Mouse (Mus musculus) neural tube, embryonic 12.5 days (tissue): Measurements from ENCODE around the gene Bphl. TPM values are rescaled to one million over a fixed set of nuclear protein-coding genes. Genes with fewer than 3 reads are reported as not detected.

Experiments
- ATAC-seq: fragments of 200-750 bp; cut with Nextera tagmentation; 2 replicates; pipeline ENCODE4 v1.8.0; 2017; ENCODE audit warnings: low read depth, mild to moderate bottlenecking, moderate TSS enrichment, moderate library complexity; ENCODE audit not compliant: low FRiP score
- H3K27ac ChIP-seq: fragments of 300-500 bp; sonication (generic); 2 replicates; pipeline ENCODE4 v1.5.1; 2016
- H3K27me3 ChIP-seq: fragments of 300-500 bp; sonication (generic); replicated peaks from 2 replicates; pipeline ENCODE4 v1.6.1; 2016; ENCODE audit warnings: mild to moderate bottlenecking
- H3K36me3 ChIP-seq: fragments of 300-500 bp; sonication (generic); 2 replicates; pipeline ENCODE4 v1.6.1; 2016; ENCODE audit warnings: mild to moderate bottlenecking
- H3K4me1 ChIP-seq: fragments of 300-500 bp; sonication (generic); 2 replicates; pipeline ENCODE4 v1.6.1; 2016
- H3K4me2 ChIP-seq: fragments of 300-500 bp; sonication (generic); replicated peaks from 2 replicates; pipeline ENCODE4 v1.6.1; 2016; ENCODE audit warnings: mild to moderate bottlenecking
- H3K4me3 ChIP-seq: fragments of 300-500 bp; sonication (generic); 2 replicates; pipeline ENCODE4 v1.5.1; 2016
- H3K9ac ChIP-seq: fragments of 300-500 bp; sonication (generic); 2 replicates; pipeline ENCODE4 v1.6.1; 2016; ENCODE audit warnings: mild to moderate bottlenecking
- H3K9me3 ChIP-seq: fragments of 300-500 bp; sonication (generic); 2 replicates; pipeline ENCODE4 v1.6.1; 2016; ENCODE audit warnings: mild to moderate bottlenecking
- WGBS: fragments of 180-500 bp; shearing (Covaris S2); methylation state at CpG from one replicate; pipeline ENCODE4 v1.1.7; 2016; 5-methylcytosine and 5-hydroxymethylcytosine counted together
- polyA plus RNA-seq: library from polyadenylated mRNA; unstranded; fragments of >200 nt; fragmentation: Nextera tagmentation; extraction: Ambion mirVana; gene quantifications from 2 replicates; pipeline ENCODE4 v1.2.1, GENCODE M21; 2016

Gene Bphl
- polyA plus RNA-seq, 1 experiment from 2014 or later, result 34.3 TPM

DNA sequence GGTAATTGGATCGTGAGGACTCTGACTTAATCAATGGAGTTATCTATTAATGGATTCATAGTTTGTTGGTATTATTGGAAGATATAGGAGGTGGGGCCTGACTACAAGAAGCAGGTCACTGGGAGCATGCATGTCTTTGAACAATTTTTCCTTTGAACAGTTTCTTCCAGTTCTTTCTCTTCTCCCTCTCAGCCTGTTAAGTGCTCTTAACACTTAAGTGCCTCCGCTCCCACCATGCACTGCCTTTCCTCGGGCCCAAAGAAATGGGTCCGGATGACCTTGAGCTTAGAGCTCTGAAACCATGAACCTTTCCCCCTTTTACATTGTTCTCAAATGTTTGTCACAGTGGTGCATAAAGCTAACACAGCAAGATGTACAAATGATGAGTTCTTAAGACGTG is 671 bp upstream of the Bphl start:
- Histone ChIP-seq H3K4me2 (no peak overlapping the region), H3K4me1 (peaks cover 6% of the 10 kb centered on the region), H3K36me3 (peaks cover 9% of the 10 kb centered on the region), H3K4me3 (no peak overlapping the region), H3K9ac (no peak overlapping the region), H3K27me3 (no peaks in the 10 kb centered on the region), H3K9me3 (no peaks in the 10 kb centered on the region; the same call in 1 of the 2 replicates), H3K27ac (no peak overlapping the region)
- 87% methylated on average over 5 of the region's 5 CpGs for WGBS
- ATAC-seq, result 0 out of 2 replicates have a peak, but pooled peaks have one; percentile 3

DNA sequence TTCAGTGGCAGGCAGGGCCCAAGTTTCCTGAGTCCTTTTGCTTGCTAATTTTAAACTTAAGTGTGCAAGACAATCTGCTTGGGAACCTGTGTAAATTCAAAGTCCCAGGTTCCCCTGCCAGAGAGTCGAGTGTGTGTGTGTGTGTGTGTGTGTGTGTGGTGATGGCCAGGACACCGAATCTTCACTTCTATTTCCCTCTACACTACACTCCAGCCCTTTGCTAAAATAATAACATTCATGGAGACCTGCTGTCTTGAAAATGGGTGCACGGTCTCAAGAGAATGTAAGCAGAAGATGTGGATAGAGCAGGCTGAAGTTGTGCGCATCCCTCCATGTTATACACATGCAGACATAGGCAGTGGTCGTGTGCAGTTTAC is 647 bp downstream of the Bphl start:
- ATAC-seq, result peak; percentile 21; the same call in 1 of the 2 replicates
- Histone ChIP-seq H3K36me3 (peaks cover 3% of the 10 kb centered on the region), H3K4me3 (peak overlapping the region; percentile 68), H3K4me1 (peaks cover 6% of the 10 kb centered on the region), H3K4me2 (peak overlapping the region; percentile 76), H3K9me3 (no peaks in the 10 kb centered on the region; the same call in 1 of the 2 replicates), H3K27me3 (no peaks in the 10 kb centered on the region), H3K9ac (peak overlapping the region; percentile 88), H3K27ac (peak overlapping the region; percentile 70; the same call in 1 of the 2 replicates)
- 47% methylated on average over 5 of the region's 5 CpGs for WGBS

DNA sequence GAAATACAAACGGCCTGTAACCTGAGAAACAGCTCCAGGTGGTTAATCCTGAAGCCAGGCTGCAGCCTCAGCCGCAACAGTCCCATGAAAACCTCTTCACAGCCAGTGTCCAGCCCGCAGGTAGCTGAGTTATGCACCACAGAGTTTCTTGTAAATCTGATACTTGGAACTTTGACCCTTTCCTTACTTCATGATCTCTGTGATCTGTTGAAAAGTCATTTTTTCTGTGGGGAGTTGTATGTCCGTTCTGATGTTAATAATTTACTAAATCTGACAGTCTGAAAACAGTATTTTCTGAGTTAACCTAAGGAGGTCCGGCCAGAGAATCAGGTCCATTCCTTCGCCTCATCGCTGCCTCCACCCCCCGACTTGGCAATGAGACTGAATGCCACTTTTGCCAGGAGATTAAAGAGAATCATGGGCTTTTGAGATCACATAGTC is 1.5 kb downstream of the Bphl start:
- Histone ChIP-seq H3K27ac (no peak overlapping the region), H3K27me3 (no peaks in the 10 kb centered on the region), H3K9ac (no peak overlapping the region), H3K4me3 (no peak overlapping the region), H3K9me3 (no peaks in the 10 kb centered on the region; the same call in 1 of the 2 replicates), H3K36me3 (peaks cover 3% of the 10 kb centered on the region; the same call in 1 of the 2 replicates), H3K4me2 (peak overlapping the region; percentile 76), H3K4me1 (peaks cover 6% of the 10 kb centered on the region)
- ATAC-seq, result no peak
- 48% methylated on average over 8 of the region's 8 CpGs for WGBS

DNA sequence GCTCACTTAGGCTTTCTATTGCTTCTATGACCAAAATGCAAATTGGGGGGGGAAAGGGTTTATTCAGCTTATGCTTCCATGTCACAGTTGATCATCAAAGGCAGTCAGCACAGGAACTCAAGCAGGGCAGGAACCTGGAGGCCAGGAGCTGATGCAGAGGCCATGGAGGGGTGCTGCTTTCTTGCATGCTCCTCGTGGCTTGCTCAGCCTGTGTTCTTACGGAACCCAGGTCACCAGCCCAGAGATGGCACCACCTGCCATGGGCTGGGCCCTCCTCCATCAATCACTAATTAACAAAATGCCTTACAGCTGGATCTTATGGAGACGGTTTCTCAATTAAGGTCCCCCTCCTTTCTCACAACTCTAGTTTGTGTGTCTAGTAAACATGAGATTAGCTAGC is 2.7 kb downstream of the Bphl start:
- no peak for ATAC-seq
- H3K9ac ChIP-seq, result no peak overlapping the region
- no peak overlapping the region for H3K27ac ChIP-seq
- no peaks in the 10 kb centered on the region for H3K27me3 ChIP-seq
- H3K36me3 ChIP-seq, result peaks cover 3% of the 10 kb centered on the region; the same call in 1 of the 2 replicates
- H3K4me1 ChIP-seq, result peaks cover 6% of the 10 kb centered on the region
- H3K9me3 ChIP-seq, result no peaks in the 10 kb centered on the region; the same call in 1 of the 2 replicates
- no peak overlapping the region for H3K4me2 ChIP-seq
- H3K4me3 ChIP-seq, result no peak overlapping the region
- 98% methylated on average over 3 of the region's 3 CpGs for WGBS

DNA sequence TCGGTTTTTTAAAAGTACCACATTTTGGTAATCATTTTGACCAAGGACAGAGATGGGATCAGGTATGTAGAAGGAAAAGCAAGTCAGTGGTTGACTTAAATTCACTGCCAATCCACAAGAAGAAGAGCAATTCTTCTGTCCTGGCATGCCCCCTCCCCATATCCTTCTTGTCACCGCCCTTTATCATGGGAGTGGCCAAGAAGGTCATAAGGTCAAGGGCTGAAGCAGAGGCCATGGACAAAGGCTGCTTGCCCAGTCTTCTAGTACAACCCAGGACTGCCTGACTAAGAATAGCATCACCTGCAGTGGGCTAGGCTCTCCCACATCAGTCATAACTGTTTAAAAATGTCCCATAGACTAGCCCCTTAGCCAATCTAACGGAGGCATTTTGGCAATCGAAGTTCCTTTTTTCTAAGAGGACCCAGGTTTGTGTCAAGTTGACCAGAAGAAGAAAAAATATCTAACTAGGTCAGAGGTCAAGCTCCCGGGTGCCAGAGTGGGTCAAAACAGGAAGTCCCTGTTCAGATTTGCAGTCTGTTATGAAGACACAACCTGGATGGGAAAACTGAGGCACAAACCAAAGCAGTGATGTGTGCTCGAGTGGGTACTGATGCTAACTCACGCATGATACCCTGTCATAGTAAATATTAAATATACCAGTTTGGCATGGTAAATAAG is 6.5 kb downstream of the Bphl start:
- ATAC-seq, result no peak

DNA sequence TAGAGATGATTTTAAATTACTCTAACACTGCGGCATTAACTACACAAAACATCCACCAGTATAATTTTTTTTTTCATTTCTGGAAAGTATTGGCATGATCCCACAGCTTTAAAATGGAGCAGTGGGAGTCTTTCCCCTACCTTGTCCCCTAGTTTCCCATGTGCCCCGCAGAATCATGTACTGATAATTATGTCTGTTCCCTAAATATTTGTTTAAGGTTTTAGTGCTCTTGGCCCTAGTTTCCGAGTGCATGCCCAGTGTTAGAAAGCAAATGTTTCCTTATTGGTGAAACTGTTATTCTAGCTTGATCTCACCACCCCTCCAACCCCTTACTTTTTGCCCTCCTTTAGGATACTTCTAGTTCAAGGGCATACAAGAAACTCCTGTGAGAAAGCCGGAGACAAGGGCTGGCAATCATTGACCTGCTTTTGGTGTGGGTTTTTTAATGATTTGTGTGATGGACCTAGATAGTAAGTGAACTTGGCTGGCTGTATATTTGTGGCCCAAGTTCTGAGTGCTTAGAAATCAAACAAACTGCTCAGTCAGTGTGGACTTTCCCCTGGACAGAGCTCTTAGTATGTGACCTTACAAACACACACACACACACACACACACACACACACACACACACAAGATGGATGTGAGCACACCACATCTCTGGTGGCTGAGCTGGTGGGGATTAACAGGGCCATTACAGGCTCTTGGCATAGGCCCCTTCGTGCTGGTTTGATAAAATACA is 8.3 kb downstream of the Bphl start:
- no peak overlapping the region for H3K4me3 ChIP-seq
- H3K27ac ChIP-seq, result no peak overlapping the region
- no peak overlapping the region for H3K4me2 ChIP-seq
- 68% methylated on average over 5 of the region's 5 CpGs for WGBS
- H3K4me1 ChIP-seq, result no peaks in the 10 kb centered on the region
- H3K9ac ChIP-seq, result no peak overlapping the region
- H3K36me3 ChIP-seq, result peaks cover 6% of the 10 kb centered on the region
- H3K9me3 ChIP-seq, result no peaks in the 10 kb centered on the region
- peak; percentile 55 for ATAC-seq
- H3K27me3 ChIP-seq, result no peaks in the 10 kb centered on the region

More for the DNA sequence above, 6.5 kb downstream of the Bphl start:
- WGBS, result 82% methylated on average over 7 of the region's 7 CpGs
- H3K9ac ChIP-seq, result no peak overlapping the region
- peaks cover 9% of the 10 kb centered on the region for H3K36me3 ChIP-seq
- H3K27ac ChIP-seq, result no peak overlapping the region
- H3K9me3 ChIP-seq, result no peaks in the 10 kb centered on the region; the same call in 1 of the 2 replicates
- no peak overlapping the region for H3K4me3 ChIP-seq
- H3K27me3 ChIP-seq, result no peaks in the 10 kb centered on the region
- H3K4me2 ChIP-seq, result no peak overlapping the region
- no peaks in the 10 kb centered on the region for H3K4me1 ChIP-seq

DNA sequence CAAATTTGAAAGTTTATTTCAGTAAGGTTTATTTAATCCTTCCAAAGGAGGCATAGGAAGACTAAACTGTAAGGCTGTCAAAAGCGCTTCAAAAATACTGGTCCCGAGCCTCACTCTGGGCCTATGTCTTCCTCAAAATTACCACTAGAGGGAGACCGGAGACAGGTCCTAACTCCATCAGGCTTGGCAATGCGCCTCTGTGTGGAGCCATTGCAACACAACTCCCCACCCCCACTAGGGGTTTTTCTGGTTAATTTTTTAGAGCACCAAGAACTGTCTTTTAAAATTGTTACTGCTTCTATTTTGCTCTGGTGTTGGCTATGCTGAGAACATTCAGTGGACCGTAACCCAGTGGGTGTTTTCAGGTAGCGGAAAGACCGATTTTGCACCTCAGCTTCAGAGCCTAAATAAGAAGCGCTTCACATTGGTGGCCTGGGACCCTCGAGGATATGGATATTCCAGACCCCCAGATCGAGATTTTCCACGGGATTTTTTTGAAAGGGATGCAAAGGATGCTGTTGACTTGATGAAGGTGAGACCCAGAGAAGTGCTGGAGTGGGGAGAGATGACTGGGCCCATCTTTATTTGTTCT is 9.1 kb downstream of the Bphl start:
- Histone ChIP-seq H3K9me3 (no peaks in the 10 kb centered on the region), H3K9ac (no peak overlapping the region), H3K36me3 (peaks cover 6% of the 10 kb centered on the region), H3K27me3 (no peaks in the 10 kb centered on the region), H3K4me1 (no peaks in the 10 kb centered on the region), H3K4me2 (no peak overlapping the region), H3K4me3 (no peak overlapping the region), H3K27ac (no peak overlapping the region)
- ATAC-seq, result peak; percentile 95
- 43% methylated on average over 11 of the region's 11 CpGs for WGBS

DNA sequence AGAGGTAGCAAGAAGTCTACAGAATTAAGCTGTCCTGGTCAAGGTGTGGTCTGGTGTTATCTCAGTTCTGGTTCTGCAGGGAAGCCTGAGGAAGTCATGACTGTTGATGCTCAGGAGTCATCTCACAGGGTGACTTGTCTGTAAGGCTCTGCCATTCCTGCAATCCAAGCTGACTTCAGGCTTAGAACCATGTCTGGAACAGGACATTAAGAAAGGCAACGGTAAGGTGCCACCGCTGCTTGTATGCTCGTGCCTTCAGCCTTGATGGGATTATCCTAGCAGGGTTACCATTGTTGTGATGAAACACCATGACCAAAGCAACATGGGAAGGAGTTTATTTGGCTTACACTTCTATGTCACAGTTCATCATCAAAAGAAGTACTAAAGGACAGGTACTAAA is 10.1 kb downstream of the Bphl start:
- Histone ChIP-seq H3K4me2 (no peak overlapping the region), H3K9me3 (no peaks in the 10 kb centered on the region), H3K4me3 (no peak overlapping the region), H3K9ac (no peak overlapping the region), H3K27me3 (no peaks in the 10 kb centered on the region), H3K36me3 (peaks cover 6% of the 10 kb centered on the region), H3K27ac (no peak overlapping the region), H3K4me1 (no peaks in the 10 kb centered on the region)
- WGBS, result 94% methylated on average over 3 of the region's 3 CpGs
- no peak for ATAC-seq

DNA sequence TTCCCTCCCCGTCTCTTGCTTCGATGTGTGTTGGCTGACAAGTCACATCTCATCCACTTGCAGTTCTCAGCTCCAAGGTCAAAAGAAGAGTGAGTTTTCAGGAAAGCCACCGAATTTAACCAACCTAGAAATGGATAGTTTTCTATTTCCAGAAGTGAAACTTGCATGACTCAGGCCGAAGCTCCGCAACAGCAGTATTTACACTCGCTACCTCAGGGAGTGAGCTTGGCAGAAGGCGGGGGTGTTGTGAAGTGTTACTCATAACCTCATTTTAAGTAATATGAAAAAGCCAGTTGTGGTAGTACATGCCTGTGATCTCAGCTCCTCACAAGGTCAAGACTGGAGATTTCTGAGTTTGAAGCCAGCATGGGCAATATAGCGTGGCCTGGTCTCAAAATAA is 13.1 kb downstream of the Bphl start:
- WGBS, result 93% methylated on average over 8 of the region's 8 CpGs
- Histone ChIP-seq H3K36me3 (peaks cover 13% of the 10 kb centered on the region), H3K27me3 (no peaks in the 10 kb centered on the region), H3K4me3 (no peak overlapping the region), H3K9me3 (no peaks in the 10 kb centered on the region), H3K27ac (no peak overlapping the region), H3K9ac (no peak overlapping the region), H3K4me2 (no peak overlapping the region), H3K4me1 (no peaks in the 10 kb centered on the region)
- no peak for ATAC-seq

DNA sequence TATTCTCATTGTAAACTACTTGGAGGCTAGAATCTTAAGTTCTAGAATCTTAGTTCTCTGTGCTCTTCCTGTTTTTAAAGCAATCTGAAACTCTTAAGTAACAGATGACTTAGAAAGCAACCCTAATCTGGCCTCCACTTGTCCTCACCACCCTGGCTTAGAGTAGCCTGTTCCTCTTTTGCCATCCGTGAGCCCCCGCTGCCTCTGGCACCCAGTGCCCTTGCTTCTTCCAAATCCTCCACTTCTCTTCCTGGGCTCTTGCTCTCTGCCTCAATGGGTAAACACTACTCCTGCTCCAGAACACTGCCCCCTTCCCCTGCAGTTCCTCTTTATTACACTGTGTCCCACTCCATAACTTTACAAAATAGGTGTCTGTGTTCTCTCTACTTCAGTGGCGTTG is 14.3 kb downstream of the Bphl start:
- Histone ChIP-seq H3K9ac (no peak overlapping the region), H3K27ac (no peak overlapping the region), H3K9me3 (0 out of 2 replicates have a peak, but pooled peaks cover 2% of the 10 kb centered on the region), H3K36me3 (peaks cover 19% of the 10 kb centered on the region), H3K4me2 (no peak overlapping the region), H3K27me3 (no peaks in the 10 kb centered on the region), H3K4me1 (no peaks in the 10 kb centered on the region), H3K4me3 (no peak overlapping the region)
- WGBS, result 95% methylated on average over 3 of the region's 3 CpGs
- no peak for ATAC-seq

DNA sequence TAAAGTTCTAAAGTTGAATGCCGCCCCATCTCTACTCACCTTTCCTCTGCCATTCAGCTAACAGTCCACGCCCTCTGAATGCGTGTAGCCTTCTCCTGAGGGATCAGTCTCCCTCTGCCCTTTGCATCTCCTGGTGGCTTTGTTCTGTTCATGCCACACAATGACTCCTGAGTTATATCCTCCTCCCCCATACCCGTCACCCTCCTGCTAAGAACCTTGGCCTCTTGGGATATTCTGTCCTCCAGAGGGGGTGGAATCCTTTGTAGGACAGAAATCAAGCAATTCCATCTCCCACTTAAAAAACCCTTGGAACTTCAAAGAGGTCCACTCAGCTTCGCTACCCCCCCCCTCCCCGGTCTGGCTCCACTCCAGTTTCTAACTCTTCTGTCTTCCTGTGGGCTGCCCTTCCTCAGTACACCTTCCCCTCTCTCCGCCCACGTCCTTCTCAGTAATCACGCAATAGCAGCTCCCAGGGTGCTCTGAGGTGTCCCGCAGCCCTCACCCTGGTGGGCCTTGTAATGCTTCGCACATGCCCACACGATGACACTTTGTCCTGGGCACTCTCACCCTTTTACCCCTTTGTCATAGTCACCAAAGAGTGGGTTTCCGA is 16.4 kb downstream of the Bphl start:
- ATAC-seq, result no peak
- Histone ChIP-seq H3K27ac (no peak overlapping the region), H3K27me3 (no peaks in the 10 kb centered on the region), H3K4me1 (no peaks in the 10 kb centered on the region), H3K4me2 (no peak overlapping the region), H3K9ac (no peak overlapping the region), H3K9me3 (0 out of 2 replicates have a peak, but pooled peaks cover 2% of the 10 kb centered on the region), H3K36me3 (peaks cover 22% of the 10 kb centered on the region), H3K4me3 (no peak overlapping the region)
- WGBS, result 79% methylated on average over 13 of the region's 13 CpGs

DNA sequence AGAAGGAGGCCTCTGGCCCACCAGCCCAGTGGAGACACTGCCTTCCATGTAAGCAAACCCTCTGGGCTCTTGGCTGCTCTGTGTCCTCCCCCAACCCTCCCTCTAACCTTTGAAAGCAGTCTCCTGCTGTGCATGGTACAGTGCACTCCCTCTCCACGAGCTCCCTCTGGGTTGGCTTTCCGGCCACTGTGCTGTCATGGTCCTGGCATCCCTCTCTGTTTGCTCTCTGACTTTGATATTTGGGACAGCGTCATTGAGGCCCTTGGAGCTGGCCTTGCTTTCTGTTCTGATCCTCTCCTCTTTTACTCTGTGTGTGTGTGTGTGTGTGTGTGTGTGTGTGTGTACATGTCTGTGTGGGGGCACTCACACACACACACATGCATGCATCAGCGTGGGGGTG is 17.0 kb downstream of the Bphl start:
- no peaks in the 10 kb centered on the region for H3K27me3 ChIP-seq
- 61% methylated on average over 4 of the region's 4 CpGs for WGBS
- 0 out of 2 replicates have a peak, but pooled peaks cover 2% of the 10 kb centered on the region for H3K9me3 ChIP-seq
- no peak overlapping the region for H3K4me3 ChIP-seq
- H3K9ac ChIP-seq, result no peak overlapping the region
- H3K4me1 ChIP-seq, result no peaks in the 10 kb centered on the region
- no peak overlapping the region for H3K4me2 ChIP-seq
- peaks cover 22% of the 10 kb centered on the region for H3K36me3 ChIP-seq
- H3K27ac ChIP-seq, result no peak overlapping the region
- ATAC-seq, result no peak
